Mouse (Mus musculus) heart, embryonic 16.5 days (tissue): Measurements from ENCODE around the gene Khnyn. TPM values are rescaled to one million over a fixed set of nuclear protein-coding genes. Genes with fewer than 3 reads are reported as not detected.

Source experiments
- ATAC-seq: fragments of 200-750 bp; cut with Nextera tagmentation; replicated peaks from 2 replicates; pipeline ENCODE4 v1.8.0; 2017; ENCODE audit warnings: moderate number of reproducible peaks; ENCODE audit not compliant: insufficient read depth, low FRiP score; ENCODE audit errors: extremely low read depth
- H3K27ac ChIP-seq: fragments of 300-500 bp; sonication (generic); 2 replicates; pipeline ENCODE4 v1.5.1; 2014; ENCODE audit warnings: mild to moderate bottlenecking, low read length, control low read depth, moderate library complexity
- H3K27me3 ChIP-seq: fragments of 300-500 bp; sonication (generic); 2 replicates; pipeline ENCODE4 v1.6.1; 2014; ENCODE audit warnings: low read length, mixed read lengths; ENCODE audit not compliant: control insufficient read depth, insufficient read depth
- H3K36me3 ChIP-seq: fragments of 300-500 bp; sonication (generic); 2 replicates; pipeline ENCODE4 v1.6.1; 2014; ENCODE audit not compliant: control insufficient read depth, insufficient read depth
- H3K4me1 ChIP-seq: fragments of 300-500 bp; sonication (generic); 2 replicates; pipeline ENCODE4 v1.6.1; 2014; ENCODE audit warnings: low read length, mixed read lengths; ENCODE audit not compliant: control insufficient read depth, insufficient read depth
- H3K4me2 ChIP-seq: fragments of 300-500 bp; sonication (generic); 2 replicates; pipeline ENCODE4 v1.6.1; 2014; ENCODE audit warnings: low read depth, mild to moderate bottlenecking, control low read depth, low read length
- H3K4me3 ChIP-seq: fragments of 300-500 bp; sonication (generic); 2 replicates; pipeline ENCODE4 v1.5.1; 2014; ENCODE audit warnings: mild to moderate bottlenecking, control low read depth, low read length
- H3K9ac ChIP-seq: fragments of 300-500 bp; sonication (generic); 2 replicates; pipeline ENCODE4 v1.6.1; 2014; ENCODE audit warnings: low read length, control low read depth
- H3K9me3 ChIP-seq: fragments of 300-500 bp; sonication (generic); replicated peaks from 2 replicates; pipeline ENCODE4 v1.6.1; 2016; ENCODE audit warnings: low read length; ENCODE audit not compliant: control insufficient read depth
- WGBS: fragments of 180-500 bp; shearing (Covaris S2); extraction: QIAGEN DNeasy Blood & Tissue Kit; methylation state at CpG from one replicate; pipeline ENCODE4 v1.1.7; 2014; 5-methylcytosine and 5-hydroxymethylcytosine counted together
- polyA plus RNA-seq: library from polyadenylated mRNA; unstranded; fragments of >200 nt; fragmentation: Nextera tagmentation; extraction: Ambion mirVana; gene quantifications from 2 replicates; pipeline ENCODE4 v1.2.1, GENCODE M21; 2015

Gene Khnyn
- polyA plus RNA-seq, 1 experiment from 2014 or later: 9.8 TPM

- H3K4me1 ChIP-seq: peaks cover 40% of the 10 kb centered on the region
- ATAC-seq: peak; percentile 89
Observed at GRCm38 (mm10) chr14:55853621-55854285, 31.0 kb upstream of the Khnyn start, which contains the start of gene Nynrin. TSS of gene Nynrin (plus strand) at chr14:55854010.

GRCm38 (mm10) chr14:55854406-55855100 lies 30.2 kb upstream of the Khnyn start:
- no peaks in the 10 kb centered on the region for H3K27me3 ChIP-seq
- H3K36me3 ChIP-seq: no peaks in the 10 kb centered on the region
- WGBS: under 1% methylated on average over 9 of the region's 9 CpGs
- peaks cover 43% of the 10 kb centered on the region for H3K4me1 ChIP-seq
- H3K4me2 ChIP-seq: peak overlapping the region; percentile 69
- H3K9ac ChIP-seq: peak overlapping the region; percentile 86
- H3K9me3 ChIP-seq: no peaks in the 10 kb centered on the region
- peak; percentile 28 for ATAC-seq
- peak overlapping the region; percentile 72 for H3K4me3 ChIP-seq
- peak overlapping the region; percentile 94 for H3K27ac ChIP-seq

More at GRCm38 (mm10) chr14:55853621-55854285, 31.0 kb upstream of the Khnyn start, which contains the start of gene Nynrin:
- Histone ChIP-seq H3K27me3 (no peaks in the 10 kb centered on the region), H3K9me3 (no peaks in the 10 kb centered on the region), H3K27ac (peak within 1 kb of the TSS; percentile 94), H3K36me3 (no peaks in the 10 kb centered on the region), H3K4me2 (peak within 1 kb of the TSS; percentile 69), H3K4me3 (peak within 1 kb of the TSS; percentile 72), H3K9ac (peak within 1 kb of the TSS; percentile 86)
- 4% methylated on average over 28 of the region's 33 CpGs for WGBS

- no peaks in the 10 kb centered on the region for H3K36me3 ChIP-seq
- WGBS: 8% methylated on average over 4 of the region's 4 CpGs
- ATAC-seq: peak; percentile 24
- H3K27ac ChIP-seq: peak overlapping the region; percentile 94
- peak overlapping the region; percentile 72 for H3K4me3 ChIP-seq
- H3K9ac ChIP-seq: peak overlapping the region; percentile 86
- peak overlapping the region; percentile 69 for H3K4me2 ChIP-seq
- H3K9me3 ChIP-seq: no peaks in the 10 kb centered on the region
- H3K4me1 ChIP-seq: peaks cover 44% of the 10 kb centered on the region
- H3K27me3 ChIP-seq: no peaks in the 10 kb centered on the region
Observed at GRCm38 (mm10) chr14:55855101-55855561, 29.6 kb upstream of the Khnyn start.

- WGBS: 36% methylated on average over 4 of the region's 4 CpGs
- H3K4me1 ChIP-seq: peaks cover 58% of the 10 kb centered on the region
- ATAC-seq: no peak
- peak overlapping the region; percentile 10; the same call in 1 of the 2 replicates for H3K4me3 ChIP-seq
- peak overlapping the region; percentile 0 for H3K9ac ChIP-seq
- H3K27ac ChIP-seq: peak overlapping the region; percentile 69
- H3K9me3 ChIP-seq: no peaks in the 10 kb centered on the region
- H3K4me2 ChIP-seq: peak overlapping the region; percentile 69
- no peaks in the 10 kb centered on the region for H3K36me3 ChIP-seq
- H3K27me3 ChIP-seq: no peaks in the 10 kb centered on the region
Observed at GRCm38 (mm10) chr14:55857588-55857987, 27.2 kb upstream of the Khnyn start.

- WGBS: 61% methylated on average over 6 of the region's 6 CpGs
- H3K36me3 ChIP-seq: peaks cover 23% of the 10 kb centered on the region
- H3K4me2 ChIP-seq: no peak overlapping the region
- no peaks in the 10 kb centered on the region for H3K27me3 ChIP-seq
- no peak overlapping the region for H3K9ac ChIP-seq
- H3K27ac ChIP-seq: no peak overlapping the region
- ATAC-seq: no peak
- H3K4me3 ChIP-seq: no peak overlapping the region
- no peaks in the 10 kb centered on the region for H3K9me3 ChIP-seq
- H3K4me1 ChIP-seq: peaks cover 39% of the 10 kb centered on the region
Observed at GRCm38 (mm10) chr14:55862186-55862585, 22.6 kb upstream of the Khnyn start.

GRCm38 (mm10) chr14:55862970-55863369 lies 21.8 kb upstream of the Khnyn start:
- Histone ChIP-seq H3K27me3 (no peaks in the 10 kb centered on the region), H3K4me3 (no peak overlapping the region), H3K4me1 (peaks cover 31% of the 10 kb centered on the region), H3K9ac (no peak overlapping the region), H3K27ac (no peak overlapping the region), H3K4me2 (no peak overlapping the region), H3K36me3 (peaks cover 28% of the 10 kb centered on the region), H3K9me3 (no peaks in the 10 kb centered on the region)
- ATAC-seq: no peak
- WGBS: 93% methylated on average over 10 of the region's 10 CpGs

- Histone ChIP-seq H3K4me2 (no peak overlapping the region), H3K4me3 (no peak overlapping the region), H3K36me3 (peaks cover 35% of the 10 kb centered on the region), H3K9ac (no peak overlapping the region), H3K27me3 (no peaks in the 10 kb centered on the region), H3K9me3 (no peaks in the 10 kb centered on the region), H3K27ac (no peak overlapping the region), H3K4me1 (peaks cover 27% of the 10 kb centered on the region)
- peak; percentile 57 for ATAC-seq
- 23% methylated on average over 7 of the region's 7 CpGs for WGBS
Observed at GRCm38 (mm10) chr14:55863773-55864172, 21.0 kb upstream of the Khnyn start.

GRCm38 (mm10) chr14:55866962-55867361 lies 17.8 kb upstream of the Khnyn start:
- Histone ChIP-seq H3K4me3 (no peak overlapping the region), H3K9ac (no peak overlapping the region), H3K27me3 (no peaks in the 10 kb centered on the region), H3K36me3 (peaks cover 61% of the 10 kb centered on the region), H3K4me1 (peaks cover 10% of the 10 kb centered on the region), H3K4me2 (no peak overlapping the region), H3K27ac (no peak overlapping the region), H3K9me3 (no peaks in the 10 kb centered on the region)
- 41% methylated on average over 4 of the region's 4 CpGs for WGBS
- ATAC-seq: no peak
